Comparison of ENCODE assay signal across 12 mouse cellular contexts in the genomic region with DNA sequence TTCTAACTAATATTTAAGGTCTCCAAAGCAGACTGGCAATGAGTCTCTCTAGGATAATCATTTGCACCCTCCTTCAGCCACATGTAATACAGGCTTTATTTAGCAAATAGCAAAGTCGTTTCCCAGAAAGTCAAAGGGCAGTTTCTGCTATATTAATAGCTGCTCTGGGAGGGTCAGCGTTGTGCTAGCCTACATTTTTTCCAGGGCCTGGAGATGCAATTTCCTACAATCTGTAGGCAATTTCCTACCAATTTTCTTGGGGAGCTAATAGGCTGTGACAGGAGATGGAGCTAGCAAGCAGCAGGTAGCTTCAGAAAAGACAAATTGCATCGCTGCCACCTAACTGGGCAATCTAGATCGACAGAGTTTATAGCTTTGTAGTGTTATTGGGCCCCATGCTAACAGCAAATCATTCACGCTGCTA.
DNase-seq lines count a peak whose midpoint lies in the region; ATAC-seq and TF ChIP-seq lines count a peak whose summit lies in the region.
"Had no signal": no experiment of that assay in that cellular context is flagged by ENCODE, and none has a peak within 500 bp of the region (broad histone marks: within the 10 kb centered on the region; RNA-seq: fewer than 3 reads in every experiment).

No protein-coding gene starts in this region.

- no peaks in the 10 kb centered on the region for H3K27me3 ChIP-seq in limb, embryonic 11.5 days (ENCODE audit: control insufficient read depth, insufficient read depth, low read length)
- H3K27me3 ChIP-seq in lung, postnatal 0 days (replicated peaks; ENCODE audit: insufficient read depth, low read length), result no peaks in the 10 kb centered on the region
- H3K27me3 ChIP-seq: embryonic facial prominence, embryonic 13.5 days; limb, embryonic 15.5 days had no signal

- 0 out of 2 replicates have a peak, but pooled peaks cover 3% of the 10 kb centered on the region for H3K4me1 ChIP-seq in limb, embryonic 11.5 days (ENCODE audit: control insufficient read depth, insufficient read depth, low read length)
- no peaks in the 10 kb centered on the region for H3K4me1 ChIP-seq in lung, postnatal 0 days (ENCODE audit: insufficient read depth, low read depth, low read length)
- H3K4me1 ChIP-seq: embryonic facial prominence, embryonic 13.5 days; limb, embryonic 15.5 days had no signal

- intact Hi-C loops in gastrocnemius, adult 2 months (cut with DNase I), result loop anchor here (10.0 kb wide), 1 partner anchor 136 kb away; a partner anchor contains a TSS

- H3K9me3 ChIP-seq in limb, embryonic 11.5 days (ENCODE audit: control insufficient read depth, low read length), result no peaks in the 10 kb centered on the region
- H3K9me3 ChIP-seq in lung, postnatal 0 days (ENCODE audit: low read length), result no peaks in the 10 kb centered on the region
- H3K9me3 ChIP-seq: embryonic facial prominence, embryonic 13.5 days; limb, embryonic 15.5 days had no signal

- H3K27ac ChIP-seq in gastrocnemius, adult 2 months, result peak overlapping the region; percentile 54
- H3K27ac ChIP-seq in limb, embryonic 11.5 days (replicated peaks; ENCODE audit: low read depth, low read length), result no peak overlapping the region
- no peak overlapping the region for H3K27ac ChIP-seq in lung, postnatal 0 days (ENCODE audit: low read length)
- H3K27ac ChIP-seq: embryonic facial prominence, embryonic 13.5 days; limb, embryonic 15.5 days had no signal

- WGBS in limb, embryonic 11.5 days, result 8% methylated on average over 5 of the region's 5 CpGs
- 50% methylated on average over 5 of the region's 5 CpGs for WGBS in lung, postnatal 0 days

- H3K4me2 ChIP-seq in limb, embryonic 11.5 days (ENCODE audit: low read depth, severe bottlenecking), result no peak overlapping the region
- H3K4me2 ChIP-seq in lung, postnatal 0 days (replicated peaks; ENCODE audit: low read depth, low read length), result no peak overlapping the region
- H3K4me2 ChIP-seq: embryonic facial prominence, embryonic 13.5 days; heart, embryonic 11.5 days; limb, embryonic 15.5 days had no signal

- no peak for TF ChIP-seq EP300 in lung, postnatal 0 days (IDR thresholded peaks at IDR 0.05)

- peak; percentile 12; the same call in 1 of the 2 replicates for TF ChIP-seq CTCF in gastrocnemius, adult 2 months (IDR thresholded peaks at IDR 0.05)
- TF ChIP-seq CTCF in lung, postnatal 0 days (IDR thresholded peaks at IDR 0.05), result no peak

- H3K4me3 ChIP-seq in gastrocnemius, adult 2 months, result no peak overlapping the region
- H3K4me3 ChIP-seq in limb, embryonic 11.5 days (ENCODE audit: low read depth, low read length), result no peak overlapping the region
- H3K4me3 ChIP-seq in lung, postnatal 0 days (ENCODE audit: low read depth, low read length), result no peak overlapping the region
- H3K4me3 ChIP-seq: embryonic facial prominence, embryonic 13.5 days; limb, embryonic 15.5 days had no signal

- peak; percentile 70; the same call in 1 of the 2 replicates for ATAC-seq in limb, embryonic 11.5 days (ENCODE audit: insufficient number of reproducible peaks, low FRiP score, low TSS enrichment, low read depth)
- ATAC-seq in erythroblast, adult 5-6 weeks (replicated peaks; ENCODE audit: low FRiP score, poor library complexity, severe bottlenecking), result no peak
- no peak for ATAC-seq in lung, postnatal 0 days

- no peak overlapping the region for H3K9ac ChIP-seq in limb, embryonic 11.5 days (ENCODE audit: low read length)
- H3K9ac ChIP-seq in lung, postnatal 0 days (replicated peaks; ENCODE audit: low read depth), result no peak overlapping the region
- H3K9ac ChIP-seq: embryonic facial prominence, embryonic 13.5 days; limb, embryonic 15.5 days had no signal

- no peaks in the 10 kb centered on the region for H3K36me3 ChIP-seq in limb, embryonic 11.5 days (ENCODE audit: control insufficient read depth, insufficient read depth, low read length)
- no peaks in the 10 kb centered on the region for H3K36me3 ChIP-seq in lung, postnatal 0 days (ENCODE audit: insufficient read depth, low read length)
- H3K36me3 ChIP-seq: embryonic facial prominence, embryonic 13.5 days; limb, embryonic 15.5 days had no signal

- peak; percentile 15 for DNase-seq in gastrocnemius, adult 2 months
- DNase-seq in gastrocnemius, postnatal 10 days, result no peak
- DNase-seq in retina, embryonic 14.5 days (ENCODE audit: low spot score), result peak; percentile 45
- no peak for DNase-seq in retina, postnatal 1 day
- peak; percentile 33 for DNase-seq in limb, embryonic 11.5 days (ENCODE audit: low spot score)
- DNase-seq in lung, postnatal 0 days (ENCODE audit: low spot score), result no peak
- no peak for DNase-seq in T-cell, adult 2 months (ENCODE audit: low spot score)
- DNase-seq: adrenal gland, adult 2 months had no signal

Comparison
In these comparisons a context has a peak if more than half of its experiments do, and no peak if none do; other contexts are left out.
1. DNase-seq: peak in gastrocnemius, adult 2 months (single experiment), retina, embryonic 14.5 days (single experiment) and limb, embryonic 11.5 days (single experiment); none in gastrocnemius, postnatal 10 days (single experiment), retina, postnatal 1 day (single experiment), lung, postnatal 0 days (single experiment) and T-cell, adult 2 months (single experiment).